Mouse (Mus musculus) ES-E14 (cell line): ENCODE measurements at regions not wholly inside any gene's neighbourhood (a gene's known extent, or its start where the extent isn't known, plus 50 kb on each side); places are given as distances from the start of the nearest gene placed in this dataset.

Experiments
- DNase-seq: peaks from one replicate; pipeline ENCODE4 v3.0.0-alpha.2; 2013; ENCODE audit warnings: low read depth, low spot score
- H3K27ac ChIP-seq: 2 replicates; pipeline ENCODE4 v1.5.1; 2012; ENCODE audit warnings: low read depth, mild to moderate bottlenecking, low read length, moderate library complexity, mixed read lengths; ENCODE audit not compliant: poor library complexity, insufficient read depth, severe bottlenecking
- H3K36me3 ChIP-seq: 2 replicates; pipeline ENCODE4 v1.6.1; 2012; ENCODE audit warnings: mild to moderate bottlenecking, low read length, moderate library complexity, mixed read lengths; ENCODE audit not compliant: control insufficient read depth, poor library complexity, insufficient read depth, severe bottlenecking
- H3K4me1 ChIP-seq, 2 experiments: fragments of 150-350 bp in 1 of 2; sonication (generic) in 1 of 2; 2 replicates each; pipeline ENCODE4 v1.6.1; 2012; ENCODE audit warnings: low read length in 2 of 2, mild to moderate bottlenecking in 1 of 2, mixed read lengths in 1 of 2; ENCODE audit not compliant: control insufficient read depth in 2 of 2, insufficient read depth in 2 of 2, poor library complexity in 1 of 2
- H3K4me3 ChIP-seq, 2 experiments: fragments of 150-350 bp in 1 of 2; sonication (generic) in 1 of 2; 2 replicates each; pipeline ENCODE4 v1.5.1; 2012; ENCODE audit warnings: low read length in 2 of 2, low read depth in 1 of 2, mild to moderate bottlenecking in 1 of 2, mixed read lengths in 1 of 2; ENCODE audit not compliant: insufficient read depth in 1 of 2, poor library complexity in 1 of 2, severe bottlenecking in 1 of 2
- H3K9ac ChIP-seq: 2 replicates; pipeline ENCODE4 v1.6.1; 2012; ENCODE audit warnings: low read depth, mild to moderate bottlenecking, low read length, mixed read lengths; ENCODE audit not compliant: poor library complexity, insufficient read depth, severe bottlenecking
- H3K9me3 ChIP-seq: fragments of 150-350 bp; sonication (generic); 2 replicates; pipeline ENCODE4 v1.6.1; 2012; ENCODE audit warnings: low read depth, mild to moderate bottlenecking, low read length; ENCODE audit not compliant: control insufficient read depth, insufficient read depth
- CHD2 ChIP-seq: IDR thresholded peaks from 2 replicates; pipeline ENCODE4 v1.6.1; 2014; ENCODE audit warnings: mild to moderate bottlenecking, low read depth, low read length, inconsistent platforms
- HCFC1 ChIP-seq: IDR thresholded peaks from 2 replicates; pipeline ENCODE4 v1.6.1; 2012; ENCODE audit warnings: low read length, inconsistent platforms, borderline replicate concordance; ENCODE audit not compliant: insufficient read depth
- MAFK ChIP-seq: IDR thresholded peaks from 2 replicates; pipeline ENCODE4 v1.6.1; 2014; ENCODE audit warnings: mild to moderate bottlenecking, low read depth, low read length, inconsistent platforms; ENCODE audit not compliant: insufficient read depth
- ZC3H11A ChIP-seq: IDR thresholded peaks from 2 replicates; pipeline ENCODE4 v1.6.1; 2012; ENCODE audit warnings: low read depth, mild to moderate bottlenecking, inconsistent platforms, low read length, borderline replicate concordance
- ZNF384 ChIP-seq: IDR thresholded peaks from 2 replicates; pipeline ENCODE4 v1.6.1; 2012; ENCODE audit warnings: low read depth, low read length, inconsistent platforms
- in situ Hi-C, 2 experiments: fragments of 600-800 bp; cut with MboI; formaldehyde crosslinking; loops; one replicate each; pipeline ENCODE4 v1.15.1; 2025; ENCODE audit warnings: low sequenced_read_pairs in 2 of 2, inconsistent platforms in 1 of 2; ENCODE audit not compliant: unreplicated experiment in 2 of 2

GRCm38 (mm10) chr13:43875895-43876294 is 91.3 kb downstream of the Cd83 start:
- TF ChIP-seq ZC3H11A (peak; percentile 66; the same call in 1 of the 2 replicates), MAFK (no peak)
- Histone ChIP-seq H3K9me3 (no peaks in the 10 kb centered on the region), H3K4me3 (no peak overlapping the region), H3K9ac (no peak overlapping the region), H3K27ac (no peak overlapping the region), H3K36me3 (no peaks in the 10 kb centered on the region), H3K4me1 (no peaks in the 10 kb centered on the region)
- no peak for DNase-seq
- in situ Hi-C loops = no loop called here

- in situ Hi-C loops = no loop called here
- no peak for TF ChIP-seq ZNF384
- TF ChIP-seq ZC3H11A = no peak
- no peak for TF ChIP-seq MAFK
- TF ChIP-seq HCFC1 = no peak
- TF ChIP-seq CHD2 = no peak
- DNase-seq = no peak
Observed at GRCm38 (mm10) chr13:43887284-43887683, 102.7 kb downstream of the Cd83 start.

GRCm38 (mm10) chr13:43891928-43892327 is 107.4 kb downstream of the Cd83 start:
- Histone ChIP-seq H3K36me3 (no peaks in the 10 kb centered on the region), H3K27ac (no peak overlapping the region), H3K9ac (no peak overlapping the region), H3K4me1 (peaks cover 5 to 6% of the 10 kb centered on the region in 2 experiments; a peak in 2 of 4 replicates), H3K9me3 (no peaks in the 10 kb centered on the region), H3K4me3 (no peak overlapping the region)
- in situ Hi-C loops = no loop called here
- TF ChIP-seq ZC3H11A (no peak), ZNF384 (no peak), HCFC1 (no peak), CHD2 (no peak), MAFK (no peak)
- DNase-seq = no peak

More at GRCm38 (mm10) chr13:43887284-43887683, 102.7 kb downstream of the Cd83 start:
- no peaks in the 10 kb centered on the region for H3K9me3 ChIP-seq
- H3K4me1 ChIP-seq = peaks cover 5 to 6% of the 10 kb centered on the region in 2 experiments; a peak in 2 of 4 replicates
- no peak overlapping the region for H3K27ac ChIP-seq
- H3K36me3 ChIP-seq = no peaks in the 10 kb centered on the region
- H3K4me3 ChIP-seq = no peak overlapping the region
- H3K9ac ChIP-seq = no peak overlapping the region

- no peak overlapping the region for H3K9ac ChIP-seq
- H3K9me3 ChIP-seq = no peaks in the 10 kb centered on the region
- H3K4me1 ChIP-seq = peaks cover 2 to 4% of the 10 kb centered on the region in 2 experiments; a peak in 2 of 4 replicates
- DNase-seq = no peak
- H3K4me3 ChIP-seq = no peak overlapping the region
- in situ Hi-C loops = no loop called here
- no peak overlapping the region for H3K27ac ChIP-seq
- no peaks in the 10 kb centered on the region for H3K36me3 ChIP-seq
- no peak for TF ChIP-seq CHD2
- TF ChIP-seq HCFC1 = no peak
- no peak for TF ChIP-seq ZC3H11A
- TF ChIP-seq ZNF384 = no peak
- no peak for TF ChIP-seq MAFK
Observed at GRCm38 (mm10) chr13:43895990-43896389, 111.4 kb downstream of the Cd83 start.

- Histone ChIP-seq H3K4me3 (no peak overlapping the region), H3K36me3 (no peaks in the 10 kb centered on the region), H3K9ac (no peak overlapping the region), H3K4me1 (no peaks in the 10 kb centered on the region), H3K27ac (no peak overlapping the region), H3K9me3 (no peaks in the 10 kb centered on the region)
- DNase-seq = no peak
- TF ChIP-seq ZNF384 (no peak), CHD2 (no peak), MAFK (no peak), ZC3H11A (no peak), HCFC1 (no peak)
- in situ Hi-C loops = no loop called here
Observed at GRCm38 (mm10) chr13:43897046-43897445, 112.5 kb downstream of the Cd83 start.
